ENCODE assay signal across 15 mouse cellular contexts in genomic region chr11:75842904-75843619, GRCm38 (mm10). TPM values are rescaled to one million over a fixed set of nuclear protein-coding genes. Genes with fewer than 3 reads are reported as not detected.
DNase-seq lines count a peak whose midpoint lies in the region; ATAC-seq and TF ChIP-seq lines count a peak whose summit lies in the region.
"Had no signal": no experiment of that assay in that cellular context is flagged by ENCODE, and none has a peak within 500 bp of the region (broad histone marks: within the 10 kb centered on the region; RNA-seq: fewer than 3 reads in every experiment).

No protein-coding gene starts in this region.

- H3K27ac ChIP-seq in kidney, adult 2 months (ENCODE audit: insufficient read depth, low read depth, low read length), result no peak overlapping the region
- no peak overlapping the region for H3K27ac ChIP-seq in hindbrain, postnatal 0 days
- H3K27ac ChIP-seq: limb, embryonic 13.5 days had no signal

- H3K4me1 ChIP-seq in kidney, adult 2 months (ENCODE audit: control insufficient read depth, insufficient read depth, low read length), result no peaks in the 10 kb centered on the region
- peaks cover 20% of the 10 kb centered on the region for H3K4me1 ChIP-seq in hindbrain, postnatal 0 days (ENCODE audit: insufficient read depth, low read length)

- H3K27me3 ChIP-seq in kidney, adult 2 months (replicated peaks; ENCODE audit: control insufficient read depth, insufficient read depth, low read length), result no peaks in the 10 kb centered on the region
- no peaks in the 10 kb centered on the region for H3K27me3 ChIP-seq in hindbrain, postnatal 0 days (ENCODE audit: insufficient read depth, low read length)
- H3K27me3 ChIP-seq: limb, embryonic 13.5 days had no signal

- no peaks in the 10 kb centered on the region for H3K36me3 ChIP-seq in kidney, adult 2 months (ENCODE audit: control insufficient read depth, insufficient read depth, low read length)
- H3K36me3 ChIP-seq in hindbrain, postnatal 0 days (ENCODE audit: insufficient read depth, low read length), result no peaks in the 10 kb centered on the region
- H3K36me3 ChIP-seq: G1E; limb, embryonic 13.5 days had no signal

- no peaks in the 10 kb centered on the region for H3K9me3 ChIP-seq in hindbrain, postnatal 0 days (ENCODE audit: low read length)
- H3K9me3 ChIP-seq: G1E; limb, embryonic 13.5 days had no signal

- ATAC-seq in cerebellum, adult (ENCODE audit: insufficient number of reproducible peaks, low FRiP score, low TSS enrichment), result peak; percentile 69
- ATAC-seq in hindbrain, postnatal 0 days, result no peak
- ATAC-seq in monocyte, adult 5-6 weeks (replicated peaks; ENCODE audit: insufficient number of reproducible peaks, low FRiP score, low TSS enrichment, poor library complexity, severe bottlenecking), result no peak
- ATAC-seq: forebrain, postnatal 0 days had no signal

- H3K9ac ChIP-seq in hindbrain, postnatal 0 days (replicated peaks; ENCODE audit: low read length), result no peak overlapping the region
- H3K9ac ChIP-seq: forebrain, postnatal 0 days; limb, embryonic 13.5 days had no signal

- DNase-seq in kidney, adult 2 months, result peak; percentile 53
- no peak for DNase-seq in kidney, postnatal 4 days
- peak; percentile 87 for DNase-seq in cerebellum, adult 9-11 months
- DNase-seq in hindbrain, postnatal 0 days (ENCODE audit: low spot score), result peak; percentile 49
- DNase-seq in heart, adult 18-20 months, result no peak
- no peak for DNase-seq in thymus, postnatal 0 days (ENCODE audit: low spot score)
- DNase-seq: adrenal gland, adult 2 months; forebrain, postnatal 0 days; heart, postnatal 14 days; lung, postnatal 14 days; right cerebral cortex, postnatal 4 days had no signal

- no peak overlapping the region for H3K4me3 ChIP-seq in kidney, adult 2 months (ENCODE audit: insufficient read depth, low read depth, low read length)
- no peak overlapping the region for H3K4me3 ChIP-seq in hindbrain, postnatal 0 days (ENCODE audit: low read length)
- H3K4me3 ChIP-seq: limb, embryonic 13.5 days had no signal

- TF ChIP-seq POLR2A in kidney, adult 2 months (IDR thresholded peaks at IDR 0.05; ENCODE audit: low read depth, low read length), result no peak

- no peak overlapping the region for H3K4me2 ChIP-seq in hindbrain, postnatal 0 days (ENCODE audit: low read depth, low read length)
- H3K4me2 ChIP-seq: limb, embryonic 13.5 days had no signal

- WGBS in kidney, adult 2 months, result 86% methylated on average over 4 of the region's 4 CpGs
- 57% methylated on average over 4 of the region's 4 CpGs for WGBS in hindbrain, postnatal 0 days

- TF ChIP-seq CTCF in kidney, adult 2 months (conservative IDR thresholded peaks at IDR 0.05; ENCODE audit: insufficient read depth, insufficient read length, low read depth, low read length), result no peak
- TF ChIP-seq CTCF in hindbrain, postnatal 0 days (IDR thresholded peaks at IDR 0.05; ENCODE audit: low read depth), result no peak

RNA-seq across cellular contexts. Expression of gene Doc2b, which starts 47.2 kb away (rescaled TPM):
- polyA plus RNA-seq in kidney, adult 2 months (2012; rRNA removed), result 0.34 and 0.36 TPM in 2 replicates
- 12.7 and 12.8 TPM in 2 replicates for total RNA-seq in hindbrain, postnatal 0 days (2014; rRNA removed)
- polyA plus RNA-seq in hindbrain, postnatal 0 days (2015; fragmentation: Nextera tagmentation; extraction: Ambion mirVana), result 4.0 and 4.3 TPM in 2 replicates
- total RNA-seq in heart, adult 18-20 months (2021), result 1 to 10 TPM; 1.2 to 2.3 TPM
- polyA plus RNA-seq in thymus, postnatal 0 days (2015; fragmentation: Nextera tagmentation; extraction: Ambion mirVana), result 0.33 TPM in 2 replicates
- total RNA-seq in monocyte, adult 5-6 weeks (2017), result not detected in 3 replicates
- total RNA-seq: G1E had no signal
- polyA plus RNA-seq: G1E had no signal

Comparison
In these comparisons a context has a peak if more than half of its experiments do, and no peak if none do; other contexts are left out.
1. DNase-seq: peak in kidney, adult 2 months (single experiment), cerebellum, adult 9-11 months (single experiment) and hindbrain, postnatal 0 days (single experiment); none in kidney, postnatal 4 days (0 of 2), heart, adult 18-20 months (0 of 2) and thymus, postnatal 0 days (single experiment).